Mouse (Mus musculus): ENCODE results near the gene Gpr146.

DNA sequence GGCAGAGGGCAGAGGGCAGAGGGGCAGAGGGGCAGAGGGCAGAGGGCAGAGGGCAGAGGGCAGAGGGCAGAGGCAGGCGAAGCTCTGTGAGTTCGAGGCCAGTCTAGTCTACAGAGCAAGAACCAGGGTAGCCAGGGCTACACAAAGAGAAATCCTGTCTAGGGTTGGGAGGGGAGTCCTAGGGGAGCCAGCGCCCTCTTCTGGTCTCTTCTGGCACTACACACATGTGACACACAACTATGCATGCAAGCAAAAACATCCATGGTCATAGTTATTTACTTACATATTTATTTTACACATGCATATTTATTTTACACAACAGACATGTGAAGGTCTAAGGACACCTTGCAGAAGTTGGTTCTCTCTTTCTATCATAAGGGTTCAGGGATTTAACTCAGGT is 40.0 kb downstream of the Gpr146 start:
- TF ChIP-seq CTCF (IDR thresholded peaks at IDR 0.05; ENCODE audit: low read depth) (no peak), EP300 (IDR thresholded peaks at IDR 0.05; ENCODE audit: low read depth) (no peak)

Measured in heart, postnatal 0 days (tissue).